ENCODE assay signal across 8 mouse cellular contexts in the genomic region with DNA sequence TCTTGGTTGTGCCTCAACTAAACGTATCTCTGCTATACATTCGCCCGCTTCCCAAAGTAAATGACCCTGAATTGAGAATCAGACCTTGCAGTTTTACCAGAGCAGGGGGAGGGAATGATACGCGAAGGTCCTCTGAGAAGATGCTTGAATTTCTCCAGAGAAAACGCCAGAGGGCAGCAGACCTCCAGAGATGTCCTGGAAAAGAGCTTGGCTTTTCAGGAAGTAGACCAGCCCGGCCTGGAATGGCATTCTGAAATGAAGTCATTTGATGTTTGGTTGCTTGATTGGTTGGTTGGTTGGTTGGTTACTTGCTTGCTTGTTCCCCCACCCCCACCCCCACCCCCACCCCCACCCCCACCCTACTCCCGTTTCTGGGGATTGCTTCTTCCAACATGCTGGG. TPM values are rescaled to one million over a fixed set of nuclear protein-coding genes. Genes with fewer than 3 reads are reported as not detected.
DNase-seq lines count a peak whose midpoint lies in the region; ATAC-seq and TF ChIP-seq lines count a peak whose summit lies in the region.

No protein-coding gene starts in this region.

- no peaks in the 10 kb centered on the region for H3K27me3 ChIP-seq in intestine, embryonic 16.5 days (replicated peaks; ENCODE audit: control insufficient read depth, insufficient read depth, low read length)
- H3K27me3 ChIP-seq in intestine, embryonic 15.5 days (replicated peaks), result no peaks in the 10 kb centered on the region
- no peaks in the 10 kb centered on the region for H3K27me3 ChIP-seq in hindbrain, postnatal 0 days (ENCODE audit: insufficient read depth, low read length)

- no peaks in the 10 kb centered on the region for H3K36me3 ChIP-seq in intestine, embryonic 16.5 days (ENCODE audit: control insufficient read depth, insufficient read depth, low read length)
- H3K36me3 ChIP-seq in intestine, embryonic 15.5 days, result no peaks in the 10 kb centered on the region
- no peaks in the 10 kb centered on the region for H3K36me3 ChIP-seq in hindbrain, postnatal 0 days (ENCODE audit: insufficient read depth, low read length)

- H3K9ac ChIP-seq in intestine, embryonic 16.5 days (ENCODE audit: low read depth, low read length), result no peak overlapping the region
- no peak overlapping the region for H3K9ac ChIP-seq in intestine, embryonic 15.5 days
- no peak overlapping the region for H3K9ac ChIP-seq in hindbrain, postnatal 0 days (replicated peaks; ENCODE audit: low read length)

- TF ChIP-seq CTCF in hindbrain, postnatal 0 days (IDR thresholded peaks at IDR 0.05; ENCODE audit: low read depth), result peak; percentile 76

- 46% methylated on average over 8 of the region's 8 CpGs for WGBS in intestine, embryonic 16.5 days
- 38% methylated on average over 8 of the region's 8 CpGs for WGBS in intestine, embryonic 15.5 days
- 49% methylated on average over 8 of the region's 8 CpGs for WGBS in hindbrain, postnatal 0 days

- no peak overlapping the region for H3K27ac ChIP-seq in intestine, embryonic 16.5 days (ENCODE audit: low read length)
- H3K27ac ChIP-seq in intestine, embryonic 15.5 days, result no peak overlapping the region
- H3K27ac ChIP-seq in hindbrain, postnatal 0 days, result no peak overlapping the region

- no peaks in the 10 kb centered on the region for H3K9me3 ChIP-seq in intestine, embryonic 16.5 days (ENCODE audit: control insufficient read depth, low read length)
- H3K9me3 ChIP-seq in intestine, embryonic 15.5 days, result no peaks in the 10 kb centered on the region
- H3K9me3 ChIP-seq in hindbrain, postnatal 0 days (ENCODE audit: low read length), result no peaks in the 10 kb centered on the region

- ATAC-seq in intestine, embryonic 16.5 days, result peak; percentile 28; the same call in 1 of the 2 replicates
- ATAC-seq in intestine, embryonic 15.5 days, result no peak
- peak; percentile 64; the same call in 1 of the 2 replicates for ATAC-seq in hindbrain, postnatal 0 days
- ATAC-seq in megakaryocyte, adult 5-6 weeks (ENCODE audit: poor library complexity, severe bottlenecking), result peak; percentile 46
- no peak for ATAC-seq in monocyte, adult 5-6 weeks (replicated peaks; ENCODE audit: insufficient number of reproducible peaks, low FRiP score, low TSS enrichment, poor library complexity, severe bottlenecking)

- no peak overlapping the region for H3K4me3 ChIP-seq in intestine, embryonic 16.5 days (ENCODE audit: low read length)
- H3K4me3 ChIP-seq in intestine, embryonic 15.5 days (replicated peaks), result no peak overlapping the region
- no peak overlapping the region for H3K4me3 ChIP-seq in hindbrain, postnatal 0 days (ENCODE audit: low read length)

- no peak overlapping the region for H3K4me2 ChIP-seq in intestine, embryonic 16.5 days (ENCODE audit: low read depth, low read length)
- no peak overlapping the region for H3K4me2 ChIP-seq in intestine, embryonic 15.5 days (replicated peaks)
- H3K4me2 ChIP-seq in hindbrain, postnatal 0 days (ENCODE audit: low read depth, low read length), result no peak overlapping the region

- H3K4me1 ChIP-seq in intestine, embryonic 16.5 days (ENCODE audit: control insufficient read depth, insufficient read depth, low read length), result no peaks in the 10 kb centered on the region
- H3K4me1 ChIP-seq in intestine, embryonic 15.5 days (replicated peaks), result no peaks in the 10 kb centered on the region
- H3K4me1 ChIP-seq in hindbrain, postnatal 0 days (ENCODE audit: insufficient read depth, low read length), result no peaks in the 10 kb centered on the region

- peak; percentile 44 for DNase-seq in urinary bladder, postnatal 25 days (ENCODE audit: low spot score)
- DNase-seq in urinary bladder, postnatal 10 days (ENCODE audit: low spot score), result no peak
- DNase-seq in cerebellum, postnatal 36 days, result peak; percentile 37 to 46
- DNase-seq in hindbrain, postnatal 0 days (ENCODE audit: low spot score), result peak; percentile 81

RNA-seq across cellular contexts. Expression of a gene that starts 17.8 kb away (rescaled TPM):
- not detected in 2 replicates for polyA plus RNA-seq in intestine, embryonic 16.5 days (2015; fragmentation: Nextera tagmentation; extraction: Ambion mirVana)
- not detected in 2 replicates for polyA plus RNA-seq in intestine, embryonic 15.5 days (2015; fragmentation: Nextera tagmentation; extraction: Ambion mirVana)
- total RNA-seq in hindbrain, postnatal 0 days (2014; rRNA removed), result not detected in 2 replicates
- 0.48 and 0.68 TPM in 2 replicates for polyA plus RNA-seq in hindbrain, postnatal 0 days (2015; fragmentation: Nextera tagmentation; extraction: Ambion mirVana)
- total RNA-seq in megakaryocyte, adult 5-6 weeks (2015), result 1.1 and 1.9 TPM in 2 replicates
- total RNA-seq in megakaryocyte, adult 5-6 weeks (2017), result 3.1 and 7.6 TPM in 2 replicates
- 2.3 TPM in 1 of 3 replicates, not detected in the others for total RNA-seq in monocyte, adult 5-6 weeks (2017)

Comparison
In these comparisons a context has a peak if more than half of its experiments do, and no peak if none do; other contexts are left out.
1. ATAC-seq: peak in intestine, embryonic 16.5 days (single experiment), hindbrain, postnatal 0 days (single experiment) and megakaryocyte, adult 5-6 weeks (single experiment); none in intestine, embryonic 15.5 days (single experiment) and monocyte, adult 5-6 weeks (single experiment).